Mouse (Mus musculus) ES-Bruce4 (cell line): ENCODE data around the gene B3gnt2.

Source experiments
- CTCF ChIP-seq: IDR thresholded peaks from one replicate; pipeline ENCODE4 v1.8.1; 2011; ENCODE audit warnings: low read depth, low read length
- EP300 ChIP-seq: IDR thresholded peaks from 2 replicates; pipeline ENCODE4 v1.6.1; 2011; ENCODE audit warnings: low read depth, low read length; ENCODE audit not compliant: insufficient read depth
- POLR2A ChIP-seq: IDR thresholded peaks from one replicate; pipeline ENCODE4 v1.8.1; 2011; ENCODE audit warnings: low read length; ENCODE audit not compliant: insufficient read depth

DNA sequence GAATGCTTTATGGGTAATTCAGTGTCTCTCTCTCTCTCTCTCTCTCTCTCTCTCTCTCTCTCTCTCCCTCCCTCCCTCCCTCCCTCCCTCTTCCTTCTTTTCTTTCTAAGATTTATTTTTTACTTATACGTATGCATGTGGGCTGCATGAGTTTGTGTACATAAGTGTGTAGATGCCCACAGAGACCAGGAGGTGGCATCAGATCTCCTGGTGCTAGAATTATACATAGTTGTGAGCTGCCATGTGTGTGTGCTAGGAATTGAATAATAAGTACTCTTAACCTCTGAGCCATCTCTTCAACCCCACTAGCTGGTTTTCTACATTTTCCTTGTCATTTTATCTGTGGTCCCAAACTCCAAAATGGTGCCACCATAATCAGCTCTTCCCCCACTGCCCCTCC is 35.2 kb downstream of the B3gnt2 start:
- no peak for TF ChIP-seq POLR2A
- TF ChIP-seq EP300: no peak
- no peak for TF ChIP-seq CTCF
